1 mouse cellular context compared by ENCODE assay signal in the genomic region with DNA sequence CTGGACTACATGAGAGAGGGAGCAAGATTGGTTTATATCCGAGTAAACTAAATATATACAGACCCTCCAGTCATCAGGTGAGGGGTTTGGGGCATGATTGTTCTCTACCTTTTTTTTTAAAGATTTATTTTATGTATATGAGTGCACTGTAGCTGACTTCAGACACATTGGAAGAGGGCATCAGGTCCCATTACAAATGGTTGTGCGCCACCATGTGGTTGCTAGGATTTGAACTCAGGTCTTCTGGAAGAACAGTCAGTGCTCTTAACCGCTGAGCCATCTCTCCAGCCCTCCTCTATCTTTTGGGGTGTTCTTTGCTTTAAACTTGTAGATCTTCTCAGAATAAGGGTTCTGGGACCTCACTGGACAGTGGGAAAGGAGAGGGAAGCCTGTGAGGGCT.
TF ChIP-seq lines count a peak whose summit lies in the region.

No protein-coding gene starts in this region.

TF ChIP-seq in CH12.LX, 34 proteins besides CTCF, POLR2A, EP300 and RAD21:
- TF ChIP-seq HCFC1 (IDR thresholded peaks at IDR 0.05; ENCODE audit: low read depth, low read length) (no peak), ZMIZ1 (IDR thresholded peaks at IDR 0.05; ENCODE audit: low read depth, low read length) (no peak), SMC3 (IDR thresholded peaks at IDR 0.05; ENCODE audit: low read depth, low read length) (peak; percentile 50)
